Mouse (Mus musculus) midbrain, embryonic 11.5 days (tissue): ENCODE data around the gene Fhit. TPM values are rescaled to one million over a fixed set of nuclear protein-coding genes. Genes with fewer than 3 reads are reported as not detected.
A peak's percentile ranks its signal among the peaks of the same experiment; 100 is the strongest.

ENCODE experiments used
- ATAC-seq: fragments of 200-750 bp; cut with Nextera tagmentation; 2 replicates; pipeline ENCODE4 v1.8.0; 2017; ENCODE audit warnings: moderate TSS enrichment, moderate library complexity; ENCODE audit not compliant: low FRiP score
- DNase-seq: peaks from one replicate; pipeline ENCODE4 v3.0.0; 2015; ENCODE audit warnings: low spot score; ENCODE audit errors: missing footprints
- H3K27ac ChIP-seq: fragments of 300-500 bp; sonication (generic); 2 replicates; pipeline ENCODE4 v1.5.1; 2014; ENCODE audit warnings: low read depth, low read length
- H3K27me3 ChIP-seq: fragments of 300-500 bp; sonication (generic); 2 replicates; pipeline ENCODE4 v1.6.1; 2014; ENCODE audit warnings: mild to moderate bottlenecking, low read length, moderate library complexity, mixed read lengths; ENCODE audit not compliant: control insufficient read depth, insufficient read depth
- H3K36me3 ChIP-seq: fragments of 300-500 bp; sonication (generic); 2 replicates; pipeline ENCODE4 v1.6.1; 2014; ENCODE audit warnings: mild to moderate bottlenecking, low read length, moderate library complexity, mixed read lengths; ENCODE audit not compliant: control insufficient read depth, insufficient read depth
- H3K4me1 ChIP-seq: fragments of 300-500 bp; sonication (generic); 2 replicates; pipeline ENCODE4 v1.6.1; 2014; ENCODE audit warnings: low read length; ENCODE audit not compliant: control insufficient read depth, insufficient read depth
- H3K4me2 ChIP-seq: fragments of 300-500 bp; sonication (generic); 2 replicates; pipeline ENCODE4 v1.6.1; 2014; ENCODE audit warnings: mild to moderate bottlenecking, moderate library complexity
- H3K4me3 ChIP-seq: fragments of 300-500 bp; sonication (generic); 2 replicates; pipeline ENCODE4 v1.5.1; 2014; ENCODE audit warnings: low read depth, low read length
- H3K9ac ChIP-seq: fragments of 300-500 bp; sonication (generic); 2 replicates; pipeline ENCODE4 v1.6.1; 2014; ENCODE audit warnings: low read length
- H3K9me3 ChIP-seq: fragments of 300-500 bp; sonication (generic); 2 replicates; pipeline ENCODE4 v1.6.1; 2016; ENCODE audit warnings: low read length; ENCODE audit not compliant: control insufficient read depth
- WGBS: fragments of 180-500 bp; shearing (Covaris S2); extraction: QIAGEN DNeasy Blood & Tissue Kit; methylation state at CpG from one replicate; pipeline ENCODE4 v1.1.7; 2014; 5-methylcytosine and 5-hydroxymethylcytosine counted together
- polyA plus RNA-seq: library from polyadenylated mRNA; unstranded; fragments of >200 nt; fragmentation: Nextera tagmentation; extraction: Ambion mirVana; gene quantifications from 2 replicates; pipeline ENCODE4 v1.2.1, GENCODE M21; 2014

Fhit gene
- polyA plus RNA-seq, 1 experiment from 2014 or later: 4.6 TPM

DNA sequence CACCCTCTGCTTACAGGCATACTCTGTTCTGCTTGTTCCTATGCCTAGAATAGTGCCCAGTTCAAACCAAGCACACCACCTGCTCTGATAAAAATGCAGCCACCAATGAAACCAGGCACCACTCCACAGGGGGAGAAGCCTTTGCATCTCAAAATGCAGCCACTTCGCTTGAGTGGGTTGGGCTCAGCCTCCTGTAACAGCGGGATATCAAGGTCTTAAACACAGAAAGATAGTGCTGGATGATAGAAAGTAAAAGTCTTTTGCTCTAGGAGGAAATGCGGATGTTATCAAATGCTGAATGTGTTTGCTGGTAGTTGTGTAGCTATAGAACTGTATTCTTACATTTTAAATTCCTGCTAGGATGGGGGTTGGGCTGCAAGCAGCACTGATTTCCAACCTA is 140.4 kb downstream of the Fhit start:
- Histone ChIP-seq H3K4me2 (no peak overlapping the region), H3K4me1 (no peaks in the 10 kb centered on the region), H3K9me3 (no peaks in the 10 kb centered on the region), H3K27ac (no peak overlapping the region), H3K9ac (no peak overlapping the region), H3K36me3 (no peaks in the 10 kb centered on the region), H3K4me3 (no peak overlapping the region), H3K27me3 (no peaks in the 10 kb centered on the region)
- DNase-seq (peak; percentile 72), ATAC-seq (no peak)
- 11% methylated on average over 3 of the region's 3 CpGs for WGBS

DNA sequence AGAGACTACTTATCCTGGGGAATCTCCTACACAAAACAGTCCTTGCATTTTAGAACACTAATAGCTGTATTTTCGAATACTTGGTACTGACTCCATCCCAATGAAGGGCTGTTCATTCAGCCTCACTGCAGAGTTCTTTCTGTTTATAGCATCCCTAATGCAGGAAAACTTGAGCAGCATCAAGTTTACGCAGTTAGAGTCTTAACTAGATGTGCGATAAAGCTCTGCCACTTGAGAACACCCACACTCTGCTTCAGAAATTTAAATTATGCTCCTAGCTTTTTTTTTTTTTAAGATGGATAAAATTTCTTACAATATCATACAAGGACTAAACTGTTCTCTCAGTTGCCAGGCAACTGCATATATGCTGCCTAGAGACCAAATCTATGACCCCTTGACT is 183.2 kb downstream of the Fhit start:
- DNase-seq: no peak
- Histone ChIP-seq H3K9me3 (no peaks in the 10 kb centered on the region), H3K27me3 (no peaks in the 10 kb centered on the region), H3K4me3 (no peak overlapping the region), H3K27ac (no peak overlapping the region), H3K4me2 (no peak overlapping the region), H3K9ac (no peak overlapping the region), H3K36me3 (no peaks in the 10 kb centered on the region), H3K4me1 (no peaks in the 10 kb centered on the region)
- ATAC-seq: no peak
- WGBS: 97% methylated on average over 3 of the region's 3 CpGs

DNA sequence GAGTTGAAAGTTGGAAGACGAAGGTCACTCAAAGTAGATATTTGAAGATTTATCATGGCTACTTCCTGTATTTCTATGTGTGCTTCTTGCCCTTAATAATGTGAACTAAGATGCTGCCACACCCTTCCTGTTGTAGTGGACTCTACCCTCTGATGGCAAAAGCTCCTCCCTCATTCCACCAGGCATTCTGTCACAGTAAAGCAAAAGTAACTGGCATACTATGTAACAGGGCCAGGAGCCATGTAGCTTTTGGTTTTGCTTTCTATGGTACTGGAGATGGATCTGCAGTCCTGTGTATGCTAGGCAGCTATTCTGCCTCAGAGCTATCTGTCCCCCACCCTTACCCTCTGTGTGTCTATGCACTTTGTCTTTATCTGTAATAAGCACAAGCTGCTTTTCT is 220.2 kb downstream of the Fhit start:
- no peaks in the 10 kb centered on the region for H3K36me3 ChIP-seq
- H3K4me3 ChIP-seq: no peak overlapping the region
- ATAC-seq (no peak), DNase-seq (no peak)
- no peak overlapping the region for H3K27ac ChIP-seq
- H3K9me3 ChIP-seq: no peaks in the 10 kb centered on the region
- no peaks in the 10 kb centered on the region for H3K27me3 ChIP-seq
- no peak overlapping the region for H3K4me2 ChIP-seq
- H3K4me1 ChIP-seq: no peaks in the 10 kb centered on the region
- 89% methylated on average over 1 of the region's 1 CpGs for WGBS
- no peak overlapping the region for H3K9ac ChIP-seq

DNA sequence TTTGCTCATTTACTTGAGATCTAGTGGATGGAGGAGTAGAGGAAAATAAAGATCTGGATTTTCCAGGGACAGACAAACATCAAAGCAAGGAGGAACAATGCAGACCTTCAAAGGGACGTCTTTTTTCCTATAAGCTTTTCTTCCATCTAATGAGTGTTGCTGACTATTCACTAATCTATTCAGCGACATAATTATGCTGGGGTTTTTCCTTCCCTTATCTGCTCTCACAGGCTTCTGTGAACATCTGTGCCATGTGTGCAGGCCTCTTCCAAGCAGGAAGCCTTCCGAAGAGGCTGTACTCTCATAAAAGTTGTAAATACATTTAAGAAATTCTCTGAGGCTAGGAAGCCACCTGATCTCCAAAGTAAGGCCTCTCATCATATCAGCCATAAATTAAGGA is 228.2 kb downstream of the Fhit start:
- H3K9me3 ChIP-seq: no peaks in the 10 kb centered on the region
- H3K27ac ChIP-seq: no peak overlapping the region
- H3K36me3 ChIP-seq: no peaks in the 10 kb centered on the region
- no peaks in the 10 kb centered on the region for H3K4me1 ChIP-seq
- no peak overlapping the region for H3K4me3 ChIP-seq
- ATAC-seq (no peak), DNase-seq (no peak)
- WGBS: 31% methylated on average over 3 of the region's 3 CpGs
- no peak overlapping the region for H3K4me2 ChIP-seq
- no peaks in the 10 kb centered on the region for H3K27me3 ChIP-seq
- no peak overlapping the region for H3K9ac ChIP-seq

DNA sequence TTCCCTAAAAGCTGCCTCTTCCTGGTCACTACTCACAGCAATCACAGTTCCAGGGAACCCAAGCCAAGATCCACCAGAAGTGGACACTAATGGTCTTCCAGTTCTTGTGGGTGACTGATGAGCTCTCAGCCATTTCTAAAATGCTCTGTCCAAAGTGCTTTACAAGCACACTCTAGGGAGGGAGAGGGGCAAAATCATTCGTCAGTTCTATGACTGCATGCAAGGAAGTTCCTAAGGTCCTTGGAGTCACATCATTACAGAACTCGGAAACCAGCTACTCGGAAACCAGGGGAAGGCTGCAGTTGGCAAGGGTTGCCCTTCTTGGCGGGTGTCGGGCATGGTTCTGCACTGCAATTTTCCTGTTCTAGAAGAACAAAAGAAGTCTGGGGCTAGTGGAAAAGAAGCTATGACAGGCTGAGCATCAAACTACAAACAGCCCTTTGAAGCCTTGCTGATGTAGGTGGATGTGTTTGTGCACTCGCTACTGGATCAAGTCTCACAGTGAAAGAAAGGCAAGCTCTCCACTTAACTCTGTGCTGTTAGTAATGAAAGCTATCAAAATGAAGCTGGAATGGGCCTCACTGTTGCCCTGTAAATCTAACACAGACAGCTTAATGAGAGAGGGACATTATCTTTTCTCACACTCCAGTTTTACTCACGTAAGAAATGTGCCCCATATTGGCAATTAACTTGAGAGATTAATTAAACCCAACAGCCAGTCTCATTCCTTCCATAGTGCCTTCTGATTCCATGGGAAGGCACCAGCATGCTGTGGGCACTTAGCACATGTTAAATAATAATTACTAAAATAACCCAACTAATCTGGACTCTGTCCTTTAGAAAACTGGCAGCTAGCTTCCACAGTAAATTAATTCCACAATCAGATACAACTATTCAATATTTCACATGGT is 243.7 kb downstream of the Fhit start:
- DNase-seq (no peak), ATAC-seq (no peak)
- H3K4me1 ChIP-seq: no peaks in the 10 kb centered on the region
- no peak overlapping the region for H3K4me2 ChIP-seq
- H3K4me3 ChIP-seq: no peak overlapping the region
- no peaks in the 10 kb centered on the region for H3K9me3 ChIP-seq
- H3K36me3 ChIP-seq: no peaks in the 10 kb centered on the region
- H3K27ac ChIP-seq: no peak overlapping the region
- no peak overlapping the region for H3K9ac ChIP-seq
- H3K27me3 ChIP-seq: no peaks in the 10 kb centered on the region
- 85% methylated on average over 7 of the region's 7 CpGs for WGBS

DNA sequence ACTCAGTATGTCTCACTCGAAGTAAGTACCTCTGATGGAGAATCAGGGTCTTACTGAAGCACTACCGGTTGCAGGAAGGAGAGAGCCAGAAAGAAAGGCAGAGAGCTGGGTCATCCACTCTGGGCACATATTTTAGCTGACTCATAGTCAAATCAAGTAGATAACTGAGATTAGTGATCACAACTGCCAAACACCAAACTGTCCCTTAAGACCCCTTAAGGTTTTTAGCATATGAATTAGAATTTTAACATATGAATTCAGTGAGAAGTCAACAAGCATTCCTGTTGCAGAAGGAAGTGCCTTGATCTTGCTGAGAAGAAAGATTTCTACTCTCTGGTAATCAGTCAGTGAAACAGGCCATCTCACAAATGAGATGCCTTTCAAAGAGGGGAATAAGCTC is 253.8 kb downstream of the Fhit start:
- no peak overlapping the region for H3K27ac ChIP-seq
- ATAC-seq (no peak), DNase-seq (no peak)
- 79% methylated on average over 2 of the region's 2 CpGs for WGBS
- no peak overlapping the region for H3K4me2 ChIP-seq
- no peaks in the 10 kb centered on the region for H3K27me3 ChIP-seq
- H3K9ac ChIP-seq: no peak overlapping the region
- H3K36me3 ChIP-seq: no peaks in the 10 kb centered on the region
- no peaks in the 10 kb centered on the region for H3K4me1 ChIP-seq
- H3K4me3 ChIP-seq: no peak overlapping the region
- H3K9me3 ChIP-seq: no peaks in the 10 kb centered on the region

DNA sequence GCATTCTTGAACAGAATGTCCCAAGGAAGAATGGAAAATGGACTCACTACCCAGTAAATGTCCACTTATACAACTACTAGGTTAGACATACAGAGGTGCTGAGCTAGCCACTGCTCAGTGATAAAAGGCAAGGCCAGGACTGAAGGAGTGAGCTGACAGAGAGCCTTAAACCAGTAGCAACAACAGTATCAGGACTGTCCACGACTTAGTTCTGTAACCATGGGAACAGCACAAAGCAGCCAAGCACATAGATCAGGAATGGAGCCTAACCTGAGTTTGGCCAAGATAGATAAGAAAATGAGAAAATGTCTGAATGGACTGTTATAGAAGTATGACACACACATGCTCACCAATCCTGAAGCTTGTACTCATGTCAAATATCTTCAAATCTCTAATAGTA is 279.1 kb downstream of the Fhit start:
- Histone ChIP-seq H3K9ac (no peak overlapping the region), H3K27ac (no peak overlapping the region), H3K27me3 (no peaks in the 10 kb centered on the region), H3K4me2 (no peak overlapping the region), H3K9me3 (no peaks in the 10 kb centered on the region), H3K4me3 (no peak overlapping the region), H3K4me1 (no peaks in the 10 kb centered on the region), H3K36me3 (no peaks in the 10 kb centered on the region)
- peak; percentile 35 for DNase-seq
- no peak for ATAC-seq
- WGBS: 38% methylated on average over 1 of the region's 1 CpGs

DNA sequence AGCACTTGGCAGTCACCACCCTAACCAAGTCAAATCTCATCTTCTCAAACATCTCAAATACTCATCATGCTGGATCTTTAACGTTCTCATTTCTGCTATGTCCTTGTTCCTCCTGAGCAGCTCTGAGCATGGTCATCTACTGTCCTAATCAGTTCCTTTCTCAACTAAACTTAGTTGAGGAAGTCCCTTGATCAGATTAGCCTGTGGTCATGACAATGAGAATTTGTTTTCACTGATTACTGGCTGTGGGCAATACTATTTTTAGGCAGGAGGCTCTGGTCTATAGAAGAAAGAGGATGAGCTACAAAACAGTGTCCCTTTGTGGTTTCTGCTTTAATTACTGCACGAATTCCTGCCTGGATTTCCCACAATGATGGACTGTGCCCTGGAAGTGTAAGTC is 281.1 kb downstream of the Fhit start:
- Histone ChIP-seq H3K4me1 (no peaks in the 10 kb centered on the region), H3K27me3 (no peaks in the 10 kb centered on the region), H3K9me3 (no peaks in the 10 kb centered on the region), H3K4me2 (no peak overlapping the region), H3K36me3 (no peaks in the 10 kb centered on the region), H3K27ac (no peak overlapping the region), H3K4me3 (no peak overlapping the region), H3K9ac (no peak overlapping the region)
- WGBS: 77% methylated on average over 2 of the region's 2 CpGs
- DNase-seq: peak; percentile 60
- ATAC-seq: no peak

DNA sequence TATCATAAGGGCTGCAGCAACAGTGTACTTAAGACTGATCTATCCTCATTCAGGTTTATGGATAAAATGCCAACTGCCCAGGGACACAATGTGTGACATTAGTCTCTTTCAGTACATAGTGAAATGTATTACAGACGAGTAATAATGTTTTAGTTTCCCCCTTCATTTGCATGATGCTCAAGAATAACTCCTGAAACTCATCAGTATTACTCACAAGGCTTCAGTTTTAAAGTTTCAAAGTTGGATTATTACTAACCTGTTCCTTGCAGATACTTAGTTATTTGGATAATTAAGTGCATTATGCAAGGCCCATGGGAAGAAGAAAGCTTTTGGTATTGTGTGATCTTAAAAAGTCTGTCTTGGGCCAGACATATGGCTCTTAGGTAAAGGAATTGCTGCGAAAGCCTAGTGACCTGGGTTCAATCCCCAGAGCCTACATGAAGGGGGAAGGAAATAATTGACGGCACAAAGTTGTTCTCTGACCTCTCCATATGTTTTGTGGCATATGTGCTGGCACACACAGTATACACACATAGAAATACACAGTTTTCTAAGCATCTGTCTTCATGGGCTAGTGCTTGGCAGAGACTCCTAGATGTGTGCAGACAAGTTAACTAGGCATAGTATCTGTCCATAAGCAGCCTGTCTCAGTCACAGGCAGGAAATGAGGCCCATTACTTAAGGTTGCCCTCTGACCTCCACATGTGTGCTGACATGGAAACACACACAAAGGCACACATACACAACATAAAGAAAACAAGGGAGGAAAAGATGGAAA is 287.1 kb downstream of the Fhit start:
- no peak overlapping the region for H3K4me2 ChIP-seq
- 88% methylated on average over 3 of the region's 3 CpGs for WGBS
- H3K27me3 ChIP-seq: no peaks in the 10 kb centered on the region
- no peaks in the 10 kb centered on the region for H3K36me3 ChIP-seq
- no peak overlapping the region for H3K27ac ChIP-seq
- H3K4me3 ChIP-seq: no peak overlapping the region
- DNase-seq: peak; percentile 23
- no peaks in the 10 kb centered on the region for H3K4me1 ChIP-seq
- H3K9ac ChIP-seq: no peak overlapping the region
- H3K9me3 ChIP-seq: no peaks in the 10 kb centered on the region
- no peak for ATAC-seq
